Mouse (Mus musculus) forebrain, embryonic 14.5 days (tissue): Measurements from ENCODE around the gene Gm37419. TPM values are rescaled to one million over a fixed set of nuclear protein-coding genes. Genes with fewer than 3 reads are reported as not detected.

Experiments used
- ATAC-seq: fragments of 200-750 bp; cut with Nextera tagmentation; 2 replicates; pipeline ENCODE4 v1.8.0; 2017; ENCODE audit warnings: mild to moderate bottlenecking, moderate library complexity
- DNase-seq: peaks from one replicate; pipeline ENCODE4 v3.0.0-alpha.2; 2015; ENCODE audit warnings: low spot score
- H3K27ac ChIP-seq: fragments of 300-500 bp; sonication (generic); 2 replicates; pipeline ENCODE4 v1.5.1; 2014; ENCODE audit warnings: low read depth, mild to moderate bottlenecking, control low read depth, low read length, moderate library complexity
- H3K27me3 ChIP-seq: fragments of 300-500 bp; sonication (generic); replicated peaks from 2 replicates; pipeline ENCODE4 v1.6.1; 2014; ENCODE audit warnings: low read length, control low read depth, mixed read lengths; ENCODE audit not compliant: control insufficient read depth, insufficient read depth
- H3K36me3 ChIP-seq: fragments of 300-500 bp; sonication (generic); 2 replicates; pipeline ENCODE4 v1.6.1; 2014; ENCODE audit warnings: low read length, control low read depth; ENCODE audit not compliant: control insufficient read depth, insufficient read depth
- H3K4me1 ChIP-seq: fragments of 300-500 bp; sonication (generic); 2 replicates; pipeline ENCODE4 v1.6.1; 2014; ENCODE audit warnings: antibody characterized with exemption, low read length, control low read depth; ENCODE audit not compliant: control insufficient read depth, insufficient read depth
- H3K4me2 ChIP-seq: fragments of 300-500 bp; sonication (generic); 2 replicates; pipeline ENCODE4 v1.6.1; 2014; ENCODE audit warnings: mild to moderate bottlenecking, control low read depth, low read length
- H3K4me3 ChIP-seq: fragments of 300-500 bp; sonication (generic); 2 replicates; pipeline ENCODE4 v1.5.1; 2014; ENCODE audit warnings: low read depth, low read length, control low read depth
- H3K9ac ChIP-seq: fragments of 300-500 bp; sonication (generic); 2 replicates; pipeline ENCODE4 v1.6.1; 2014; ENCODE audit warnings: mild to moderate bottlenecking, low read length, control low read depth, moderate library complexity
- H3K9me3 ChIP-seq: fragments of 300-500 bp; sonication (generic); replicated peaks from 2 replicates; pipeline ENCODE4 v1.6.1; 2016; ENCODE audit warnings: low read length, control low read depth, mixed read lengths; ENCODE audit not compliant: control insufficient read depth
- WGBS: fragments of 180-500 bp; shearing (Covaris S2); extraction: QIAGEN DNeasy Blood & Tissue Kit; methylation state at CpG from one replicate; pipeline ENCODE4 v1.1.7; 2014; 5-methylcytosine and 5-hydroxymethylcytosine counted together
- polyA plus RNA-seq: library from polyadenylated mRNA; unstranded; fragments of >200 nt; fragmentation: Nextera tagmentation; extraction: Ambion mirVana; gene quantifications from 2 replicates; pipeline ENCODE4 v1.2.1, GENCODE M21; 2014

Gene Gm37419
- polyA plus RNA-seq, 1 experiment from 2014 or later, result not detected

DNA sequence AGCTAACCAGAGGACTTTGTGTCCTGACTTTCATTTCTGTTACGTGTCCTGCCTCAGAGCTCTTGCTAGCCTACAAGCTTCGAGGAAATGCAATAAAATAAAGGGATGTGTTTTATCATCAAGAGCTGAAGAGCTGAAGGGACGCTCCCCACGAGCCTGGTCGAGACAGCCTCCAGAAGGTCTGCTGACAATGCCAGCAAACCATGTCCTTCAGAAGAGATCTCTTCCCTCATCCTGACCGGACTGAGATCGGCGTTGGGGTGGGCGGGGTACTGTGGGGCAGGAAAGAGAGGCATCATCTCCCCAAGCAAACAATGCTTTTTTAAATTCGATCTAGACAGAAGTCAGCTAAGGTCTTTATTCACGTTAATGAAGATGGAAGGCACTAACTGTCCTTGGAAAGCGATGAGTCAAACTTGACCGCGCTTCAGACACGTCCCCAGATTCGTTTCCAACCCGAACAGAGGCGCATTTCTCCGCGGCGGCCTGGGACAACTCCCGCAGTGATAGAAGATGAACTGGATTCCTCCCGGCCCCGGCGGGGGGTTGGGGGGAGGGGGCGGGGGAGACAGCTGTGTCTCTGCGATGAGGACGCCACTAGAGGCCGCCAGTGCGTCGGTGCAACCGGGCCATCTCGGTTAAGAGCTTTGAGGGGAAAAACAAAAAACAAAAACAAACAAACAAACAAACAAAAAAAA is 5.2 kb upstream of the Gm37419 start:
- under 1% methylated on average over 33 of the region's 33 CpGs for WGBS
- peaks cover 32% of the 10 kb centered on the region for H3K27me3 ChIP-seq
- 0 out of 2 replicates have a peak, but pooled peaks have one; percentile 6 for ATAC-seq

DNA sequence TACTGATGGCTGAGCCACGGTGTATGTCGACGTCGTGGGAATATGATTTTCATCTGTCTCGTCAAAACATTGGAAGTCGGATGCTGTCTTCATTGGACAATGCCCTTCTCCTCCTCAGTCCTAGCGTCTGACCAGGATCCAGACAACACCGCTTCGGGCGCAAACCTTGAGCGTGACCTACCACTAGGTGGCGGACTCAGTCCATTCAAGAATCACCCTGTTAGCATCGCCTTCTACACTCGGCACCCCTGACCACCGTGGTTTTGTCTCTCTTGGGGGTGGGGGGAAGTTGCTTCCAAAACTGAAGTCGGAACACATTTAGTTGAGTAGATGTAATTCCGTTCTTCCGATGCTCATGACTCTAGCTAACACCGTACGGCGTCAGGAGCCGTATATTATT is 4.1 kb upstream of the Gm37419 start:
- no peak overlapping the region for H3K27ac ChIP-seq
- under 1% methylated on average over 22 of the region's 22 CpGs for WGBS
- H3K9me3 ChIP-seq, result no peaks in the 10 kb centered on the region
- H3K4me1 ChIP-seq, result peaks cover 29% of the 10 kb centered on the region
- no peaks in the 10 kb centered on the region for H3K36me3 ChIP-seq
- H3K4me2 ChIP-seq, result peak overlapping the region; percentile 88
- peak overlapping the region; percentile 52 for H3K9ac ChIP-seq
- ATAC-seq (peak; percentile 43), DNase-seq (peak; percentile 89)
- peaks cover 29% of the 10 kb centered on the region for H3K27me3 ChIP-seq
- H3K4me3 ChIP-seq, result peak overlapping the region; percentile 72

More for the DNA sequence above, 5.2 kb upstream of the Gm37419 start:
- peak overlapping the region; percentile 52 for H3K9ac ChIP-seq
- H3K4me1 ChIP-seq, result peaks cover 29% of the 10 kb centered on the region
- 0 out of 2 replicates have a peak overlapping the region, but pooled peaks have one; percentile 17 for H3K27ac ChIP-seq
- H3K4me2 ChIP-seq, result peak overlapping the region; percentile 67
- DNase-seq, result peak; percentile 75
- no peaks in the 10 kb centered on the region for H3K9me3 ChIP-seq
- H3K36me3 ChIP-seq, result no peaks in the 10 kb centered on the region
- H3K4me3 ChIP-seq, result peak overlapping the region; percentile 33

DNA sequence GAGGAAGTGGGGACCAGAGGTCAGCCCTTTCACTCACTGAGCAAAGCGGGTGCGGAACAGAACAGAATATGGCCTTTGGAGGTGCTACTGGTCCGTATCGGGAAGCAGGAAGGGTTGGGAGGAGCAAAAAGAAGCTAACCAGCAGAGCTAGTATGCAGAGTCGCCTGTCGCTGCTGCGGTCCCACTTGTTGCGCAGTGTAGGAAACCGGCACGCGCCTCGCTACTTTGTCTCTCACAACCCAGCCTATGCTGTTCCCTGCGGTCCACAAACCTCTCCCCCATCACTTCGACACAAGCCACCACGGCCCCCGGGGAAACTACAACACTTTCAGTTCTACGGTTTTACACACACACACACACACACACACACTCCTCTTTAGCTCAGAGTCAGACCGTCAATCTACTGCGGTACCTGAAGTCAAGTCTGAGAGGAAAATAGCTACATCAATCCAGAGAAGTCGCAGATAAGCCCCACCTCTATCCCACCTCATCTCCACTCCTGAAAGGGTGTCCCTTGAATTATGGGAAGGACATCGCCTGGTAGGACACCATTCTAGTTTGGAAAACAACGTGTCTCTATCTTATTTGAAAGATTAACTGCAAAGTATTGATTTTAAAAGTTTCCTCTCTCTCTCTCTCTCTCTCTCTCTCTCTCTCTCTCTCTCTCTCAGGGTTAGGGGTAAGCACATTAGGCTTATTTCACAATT is 3.4 kb upstream of the Gm37419 start:
- H3K27me3 ChIP-seq, result peaks cover 21% of the 10 kb centered on the region
- peak; percentile 70 for DNase-seq
- no peak overlapping the region for H3K27ac ChIP-seq
- peak overlapping the region; percentile 88 for H3K4me2 ChIP-seq
- WGBS, result under 1% methylated on average over 22 of the region's 22 CpGs
- H3K36me3 ChIP-seq, result no peaks in the 10 kb centered on the region
- H3K9me3 ChIP-seq, result no peaks in the 10 kb centered on the region
- peaks cover 30% of the 10 kb centered on the region for H3K4me1 ChIP-seq
- ATAC-seq, result no peak
- peak overlapping the region; percentile 52 for H3K9ac ChIP-seq
- H3K4me3 ChIP-seq, result peak overlapping the region; percentile 72

DNA sequence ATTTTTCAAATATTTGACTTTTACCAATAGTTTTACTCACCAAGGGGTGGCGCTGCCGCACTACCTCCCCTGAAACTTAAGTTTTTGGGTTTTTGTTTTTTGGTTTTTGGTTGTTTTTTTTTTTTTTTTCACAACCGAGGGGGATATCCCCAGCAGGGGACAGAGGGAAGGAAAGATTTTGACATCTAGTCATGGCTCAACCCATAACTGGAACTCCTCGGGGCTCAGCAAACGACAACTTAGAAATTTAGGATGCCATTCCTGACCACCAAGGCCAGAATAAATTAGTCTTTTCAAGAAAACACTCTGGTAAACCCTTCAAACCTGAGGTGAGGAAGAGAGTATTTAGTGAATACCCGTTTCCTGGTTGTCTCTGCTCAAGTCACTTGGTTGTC is 2.8 kb upstream of the Gm37419 start:
- Histone ChIP-seq H3K9me3 (no peaks in the 10 kb centered on the region), H3K27ac (no peak overlapping the region), H3K36me3 (no peaks in the 10 kb centered on the region), H3K4me2 (peak overlapping the region; percentile 88), H3K27me3 (peaks cover 16% of the 10 kb centered on the region), H3K4me1 (peaks cover 35% of the 10 kb centered on the region), H3K9ac (no peak overlapping the region), H3K4me3 (peak overlapping the region; percentile 72; the same call in 1 of the 2 replicates)
- ATAC-seq (no peak), DNase-seq (peak; percentile 56)
- 3% methylated on average over 6 of the region's 6 CpGs for WGBS

GRCm38 (mm10) chr16:23986176-23986575 is 2.1 kb upstream of the Gm37419 start:
- Histone ChIP-seq H3K27me3 (peaks cover 10% of the 10 kb centered on the region), H3K36me3 (no peaks in the 10 kb centered on the region), H3K4me3 (peak overlapping the region; percentile 72), H3K4me2 (peak overlapping the region; percentile 88), H3K9ac (peak overlapping the region; percentile 88), H3K4me1 (peaks cover 36% of the 10 kb centered on the region), H3K27ac (peak overlapping the region; percentile 44; the same call in 1 of the 2 replicates), H3K9me3 (no peaks in the 10 kb centered on the region)
- 1% methylated on average over 3 of the region's 3 CpGs for WGBS
- DNase-seq (peak; percentile 31), ATAC-seq (no peak)

DNA sequence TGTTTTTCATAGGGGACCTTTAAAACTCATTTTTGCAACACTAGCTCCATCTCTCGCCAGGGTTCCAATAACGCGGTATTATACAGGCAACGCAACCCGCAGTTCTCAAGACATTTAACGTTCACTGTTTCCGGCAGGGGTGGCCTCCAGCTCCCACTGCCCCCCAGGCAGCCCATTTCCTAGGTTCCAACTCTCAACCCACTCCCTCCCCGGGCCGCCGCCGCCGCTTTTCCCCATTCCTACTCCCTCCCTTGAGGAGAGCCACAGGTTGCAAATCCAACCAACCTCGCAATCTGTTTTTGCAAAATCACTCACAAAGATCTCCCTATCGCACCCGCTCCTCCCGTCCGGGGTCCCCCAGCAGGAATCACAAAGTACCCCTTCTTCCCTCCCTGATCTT is 1.4 kb upstream of the Gm37419 start:
- Histone ChIP-seq H3K9ac (peak overlapping the region; percentile 88), H3K27me3 (peaks cover 3% of the 10 kb centered on the region; the same call in 1 of the 2 replicates), H3K4me3 (peak overlapping the region; percentile 72), H3K4me1 (peaks cover 30% of the 10 kb centered on the region), H3K36me3 (no peaks in the 10 kb centered on the region), H3K9me3 (no peaks in the 10 kb centered on the region), H3K4me2 (peak overlapping the region; percentile 88), H3K27ac (peak overlapping the region; percentile 98)
- ATAC-seq (no peak), DNase-seq (peak; percentile 36)
- WGBS, result under 1% methylated on average over 17 of the region's 17 CpGs

DNA sequence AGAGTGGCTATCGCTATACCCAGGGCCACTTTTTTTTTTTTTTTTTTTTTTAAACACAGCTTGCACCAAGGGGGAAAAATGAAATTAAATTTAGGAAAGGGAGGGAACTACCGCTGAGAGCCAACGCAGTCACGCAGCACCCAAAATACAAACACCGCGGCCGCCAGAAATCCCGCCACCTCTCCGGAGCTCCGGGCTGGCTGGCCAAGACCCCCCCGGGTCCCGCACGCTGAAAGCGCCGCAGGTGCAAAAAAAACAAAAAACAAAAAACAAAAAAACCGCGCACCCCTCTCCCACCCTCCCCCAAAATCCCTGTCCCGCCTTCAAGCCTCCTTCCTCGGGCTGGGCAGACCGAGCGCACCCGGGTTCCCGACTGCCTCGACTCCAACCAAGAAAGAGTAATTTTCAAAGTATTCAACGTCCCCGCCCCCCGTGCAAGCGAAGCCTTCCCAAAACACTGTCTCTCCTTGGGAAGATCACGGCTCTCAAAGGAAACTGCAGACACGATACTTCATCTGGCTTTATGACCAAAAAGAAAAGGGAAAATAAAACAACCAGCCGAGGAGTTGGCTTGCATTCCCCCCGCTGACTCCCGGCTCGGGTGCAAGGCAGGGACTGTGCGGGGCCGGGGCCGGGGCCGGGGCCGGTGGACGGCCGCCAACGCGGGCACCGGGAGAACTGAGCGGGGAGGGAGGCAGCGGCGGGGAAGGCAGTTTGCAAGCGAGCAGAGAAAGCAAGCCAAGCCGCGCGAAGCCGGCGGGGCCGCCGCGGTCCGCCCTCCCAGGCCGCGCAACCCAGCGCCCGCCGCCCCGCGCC is 733 bp upstream of the Gm37419 start:
- Histone ChIP-seq H3K9me3 (no peaks in the 10 kb centered on the region), H3K4me1 (peaks cover 27% of the 10 kb centered on the region), H3K27me3 (no peaks in the 10 kb centered on the region), H3K36me3 (no peaks in the 10 kb centered on the region), H3K27ac (peak overlapping the region; percentile 98), H3K4me2 (peak overlapping the region; percentile 88), H3K4me3 (peak overlapping the region; percentile 72), H3K9ac (peak overlapping the region; percentile 88)
- under 1% methylated on average over 61 of the region's 64 CpGs for WGBS
- peak; percentile 10; the same call in 1 of the 2 replicates for ATAC-seq
- DNase-seq, result peak; percentile 66

DNA sequence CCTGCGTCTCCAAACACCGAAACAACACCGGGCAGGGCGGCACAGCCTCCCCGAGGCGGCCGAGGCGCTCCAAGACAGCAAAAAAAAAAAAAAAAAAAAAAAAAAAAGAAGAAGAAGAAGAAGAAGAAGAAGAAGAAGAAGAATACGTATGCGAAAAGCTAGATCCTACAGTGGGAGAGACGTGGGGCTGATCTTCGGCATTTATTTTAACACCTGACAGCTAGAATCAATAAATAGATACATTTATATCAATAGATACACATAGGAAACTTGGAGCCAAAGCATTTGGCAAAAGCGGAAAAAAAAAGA is 171 bp upstream of the Gm37419 start:
- WGBS, result 0% methylated on average over 13 of the region's 13 CpGs
- Histone ChIP-seq H3K9me3 (no peaks in the 10 kb centered on the region), H3K27ac (peak overlapping the region; percentile 98), H3K9ac (peak overlapping the region; percentile 88), H3K4me1 (peaks cover 22% of the 10 kb centered on the region), H3K4me2 (peak overlapping the region; percentile 88), H3K4me3 (peak overlapping the region; percentile 72), H3K27me3 (no peaks in the 10 kb centered on the region), H3K36me3 (no peaks in the 10 kb centered on the region)
- ATAC-seq, result no peak
- no peak for DNase-seq
